Mouse (Mus musculus): ENCODE data around the gene Rnf144a.
A peak's percentile ranks its signal among the peaks of the same experiment; 100 is the strongest.
"Not testable (repeated sequence)": the region's sequence is repeated elsewhere in the genome, so short reads cannot be mapped to it uniquely, and the experiment has no call there.

Rnf144a gene

GRCm38 (mm10) chr12:26415104-26415771, at the start of gene Rnf144a:
Gene Rnf144a, minus strand, starts transcription at chr12:26415254.
- DNase-seq: peak; percentile 94

GRCm38 (mm10) chr12:26460091-26460490, 45.0 kb upstream of the Rnf144a start:
- DNase-seq: peak; percentile 32

- DNase-seq: peak; percentile 77
Observed at GRCm38 (mm10) chr12:26456028-26456698, 41.1 kb upstream of the Rnf144a start, which contains the start of gene Rsad2. Gene Rsad2, minus strand, starts transcription at chr12:26456452.

GRCm38 (mm10) chr12:26454682-26455081, 39.6 kb upstream of the Rnf144a start:
- no peak for DNase-seq

- no peak for DNase-seq
Observed at GRCm38 (mm10) chr12:26452951-26453350, 37.9 kb upstream of the Rnf144a start.

GRCm38 (mm10) chr12:26451150-26451549, 36.1 kb upstream of the Rnf144a start:
- DNase-seq: no peak

GRCm38 (mm10) chr12:26449483-26449882, 34.4 kb upstream of the Rnf144a start:
- no peak for DNase-seq

- no peak for DNase-seq
Observed at GRCm38 (mm10) chr12:26446377-26447045, 31.5 kb upstream of the Rnf144a start.

GRCm38 (mm10) chr12:26444511-26444910, 29.5 kb upstream of the Rnf144a start:
- DNase-seq: no peak

- peak; percentile 88 for DNase-seq
Observed at GRCm38 (mm10) chr12:26444054-26444453, 29.0 kb upstream of the Rnf144a start.

- DNase-seq: no peak
Observed at GRCm38 (mm10) chr12:26439366-26439765, 24.3 kb upstream of the Rnf144a start.

GRCm38 (mm10) chr12:26437950-26438349, 22.9 kb upstream of the Rnf144a start:
- DNase-seq: no peak

GRCm38 (mm10) chr12:26436334-26436733, 21.3 kb upstream of the Rnf144a start:
- peak; percentile 58 for DNase-seq

- DNase-seq: not testable (repeated sequence)
Observed at GRCm38 (mm10) chr12:26428771-26429170, 13.7 kb upstream of the Rnf144a start.

GRCm38 (mm10) chr12:26424841-26425240, 9.8 kb upstream of the Rnf144a start:
- DNase-seq: peak; percentile 68

- no peak for DNase-seq
Observed at GRCm38 (mm10) chr12:26418322-26418721, 3.3 kb upstream of the Rnf144a start.

- DNase-seq: no peak
Observed at GRCm38 (mm10) chr12:26416636-26417295, 1.7 kb upstream of the Rnf144a start.

GRCm38 (mm10) chr12:26414451-26415103, 477 bp downstream of the Rnf144a start:
- DNase-seq: peak; percentile 60

- DNase-seq: peak; percentile 53
Observed at GRCm38 (mm10) chr12:26413961-26414411, 1.1 kb downstream of the Rnf144a start.

- peak; percentile 31 for DNase-seq
Observed at GRCm38 (mm10) chr12:26412802-26413201, 2.3 kb downstream of the Rnf144a start.

GRCm38 (mm10) chr12:26411841-26412450, 3.1 kb downstream of the Rnf144a start:
- no peak for DNase-seq

- no peak for DNase-seq
Observed at GRCm38 (mm10) chr12:26410443-26410842, 4.6 kb downstream of the Rnf144a start.
